Mouse (Mus musculus) CH12.LX (cell line): ENCODE data around the gene Slc9b1.
A peak's percentile ranks its signal among the peaks of the same experiment; 100 is the strongest.

ENCODE experiments used
- CTCF ChIP-seq, 2 experiments: IDR thresholded peaks in 1 of 2; conservative IDR thresholded peaks in 1 of 2; 2 replicates each; pipeline ENCODE4 v1.5.1; 2011 to 2012; ENCODE audit warnings: low read depth in 2 of 2, low read length in 2 of 2, improper control_type of control experiment in 1 of 2, inconsistent platforms in 1 of 2, mild to moderate bottlenecking in 1 of 2, moderate library complexity in 1 of 2
- ETS1 ChIP-seq: conservative IDR thresholded peaks from 2 replicates; pipeline ENCODE4 v1.6.1; 2012; ENCODE audit warnings: low read depth, mild to moderate bottlenecking, inconsistent platforms, low read length, improper control_type of control experiment, moderate library complexity
- GABPA ChIP-seq: IDR thresholded peaks from 2 replicates; pipeline ENCODE4 v1.6.1; 2012; ENCODE audit warnings: low read depth, low read length, improper control_type of control experiment, inconsistent platforms; ENCODE audit not compliant: insufficient replicate concordance
- JUN ChIP-seq: IDR thresholded peaks from 2 replicates; pipeline ENCODE4 v1.6.1; 2011; ENCODE audit warnings: low read depth, mild to moderate bottlenecking, low read length, improper control_type of control experiment, moderate library complexity; ENCODE audit not compliant: insufficient read depth
- NELFE ChIP-seq: IDR thresholded peaks from 2 replicates; pipeline ENCODE4 v1.6.1; 2011; ENCODE audit warnings: low read depth, low read length, improper control_type of control experiment
- TCF12 ChIP-seq: IDR thresholded peaks from 2 replicates; pipeline ENCODE4 v1.6.1; 2014; ENCODE audit warnings: low read depth, mild to moderate bottlenecking, inconsistent platforms, low read length, improper control_type of control experiment
- USF2 ChIP-seq: conservative IDR thresholded peaks from 2 replicates; pipeline ENCODE4 v1.6.1; 2011; ENCODE audit warnings: low read depth, low read length, improper control_type of control experiment
- ZC3H11A ChIP-seq: IDR thresholded peaks from 2 replicates; pipeline ENCODE4 v1.6.1; 2012; ENCODE audit warnings: low read depth, mild to moderate bottlenecking, inconsistent platforms, low read length, improper control_type of control experiment

GRCm38 (mm10) chr3:135327601-135328000, 20.2 kb upstream of the Slc9b1 start:
- TF ChIP-seq NELFE (no peak), USF2 (no peak), CTCF (conservative IDR thresholded peaks at IDR 0.05 in 1 of 2, IDR thresholded peaks at IDR 0.05 in 1 of 2; ENCODE audit: low read depth in 2 of 2, low read length in 2 of 2) (peak; percentile 57 to 85; a peak in 3 of 4 replicates), TCF12 (no peak), ETS1 (no peak), JUN (no peak), GABPA (no peak), ZC3H11A (peak; percentile 32; the same call in 1 of the 2 replicates)
